Mouse (Mus musculus) CH12.LX (cell line): ENCODE results near the gene Spop. TPM values are rescaled to one million over a fixed set of nuclear protein-coding genes. Genes with fewer than 3 reads are reported as not detected.

Experiments
- DNase-seq: peaks from one replicate; pipeline ENCODE4 v3.0.0-alpha.2; 2013; ENCODE audit errors: extremely low read depth
- H3K27ac ChIP-seq: 2 replicates; pipeline ENCODE4 v1.5.1; 2012; ENCODE audit warnings: low read depth, mild to moderate bottlenecking, control low read depth, moderate library complexity; ENCODE audit not compliant: insufficient read depth
- H3K27me3 ChIP-seq: replicated peaks from 2 replicates; pipeline ENCODE3; 2012; ENCODE audit warnings: inconsistent platforms
- H3K36me3 ChIP-seq, 2 experiments: replicated peaks in 1 of 2; 2 replicates each; pipeline versions ENCODE3 to v1.6.1; 2012; ENCODE audit warnings: inconsistent platforms in 1 of 2, low read length in 1 of 2, mild to moderate bottlenecking in 1 of 2, mixed read lengths in 1 of 2, moderate library complexity in 1 of 2; ENCODE audit not compliant: control insufficient read depth in 1 of 2, insufficient read depth in 1 of 2
- H3K4me1 ChIP-seq, 2 experiments: 2 replicates each; pipeline ENCODE4 v1.6.1; 2012; ENCODE audit warnings: inconsistent platforms in 1 of 2, moderate library complexity in 1 of 2; ENCODE audit not compliant: insufficient read depth in 2 of 2, control insufficient read depth in 1 of 2
- H3K4me2 ChIP-seq: 2 replicates; pipeline ENCODE4 v1.6.1; 2012; ENCODE audit warnings: low read depth, mild to moderate bottlenecking, control low read depth; ENCODE audit not compliant: poor library complexity, insufficient read depth, severe bottlenecking
- H3K4me3 ChIP-seq, 3 experiments: fragments of 150-350 bp in 1 of 3; sonication (generic) in 1 of 3; replicated peaks in 1 of 3; 2 replicates each; pipeline versions ENCODE3 to v1.5.1; 2011 to 2012; ENCODE audit warnings: low read depth in 2 of 3, low read length in 2 of 3, mild to moderate bottlenecking in 2 of 3, moderate library complexity in 2 of 3, control low read depth in 1 of 3, improper control_type of control experiment in 1 of 3, inconsistent platforms in 1 of 3, mixed read lengths in 1 of 3; ENCODE audit not compliant: poor library complexity in 1 of 3
- H3K79me2 ChIP-seq: replicated peaks from 2 replicates; pipeline ENCODE4 v1.6.1; 2012; ENCODE audit warnings: mild to moderate bottlenecking, moderate library complexity; ENCODE audit not compliant: control insufficient read depth, poor library complexity, insufficient read depth, severe bottlenecking; ENCODE audit errors: extremely low read depth
- H3K9ac ChIP-seq: 2 replicates; pipeline ENCODE4 v1.6.1; 2012; ENCODE audit warnings: low read depth, mild to moderate bottlenecking, control low read depth, moderate library complexity; ENCODE audit not compliant: insufficient read depth
- H3K9me3 ChIP-seq: replicated peaks from 2 replicates; pipeline ENCODE3; 2012; ENCODE audit warnings: low read length, inconsistent platforms, mixed read lengths
- CTCF ChIP-seq, 2 experiments: IDR thresholded peaks in 1 of 2; conservative IDR thresholded peaks in 1 of 2; 2 replicates each; pipeline ENCODE4 v1.5.1; 2011 to 2012; ENCODE audit warnings: low read depth in 2 of 2, low read length in 2 of 2, improper control_type of control experiment in 1 of 2, inconsistent platforms in 1 of 2, mild to moderate bottlenecking in 1 of 2, moderate library complexity in 1 of 2
- ELF1 ChIP-seq: IDR thresholded peaks from 2 replicates; pipeline ENCODE4 v1.6.1; 2014; ENCODE audit warnings: low read depth, mild to moderate bottlenecking, inconsistent platforms, low read length, improper control_type of control experiment
- IRF4 ChIP-seq: IDR thresholded peaks from 2 replicates; pipeline ENCODE4 v1.6.1; 2014; ENCODE audit warnings: low read depth, mild to moderate bottlenecking, inconsistent platforms, low read length, improper control_type of control experiment
- JUN ChIP-seq: IDR thresholded peaks from 2 replicates; pipeline ENCODE4 v1.6.1; 2011; ENCODE audit warnings: low read depth, mild to moderate bottlenecking, low read length, improper control_type of control experiment, moderate library complexity; ENCODE audit not compliant: insufficient read depth
- JUND ChIP-seq: conservative IDR thresholded peaks from 2 replicates; pipeline ENCODE4 v1.6.1; 2011; ENCODE audit warnings: low read depth, low read length, improper control_type of control experiment
- MAFK ChIP-seq: IDR thresholded peaks from 2 replicates; pipeline ENCODE4 v1.6.1; 2011; ENCODE audit warnings: low read length, improper control_type of control experiment; ENCODE audit not compliant: insufficient replicate concordance
- MAX ChIP-seq: IDR thresholded peaks from 2 replicates; pipeline ENCODE4 v1.6.1; 2011; ENCODE audit warnings: low read length, improper control_type of control experiment
- MEF2A ChIP-seq: IDR thresholded peaks from 2 replicates; pipeline ENCODE4 v1.6.1; 2014; ENCODE audit warnings: low read depth, mild to moderate bottlenecking, inconsistent platforms, low read length, improper control_type of control experiment, borderline replicate concordance
- MXI1 ChIP-seq: IDR thresholded peaks from 2 replicates; pipeline ENCODE4 v1.6.1; 2011; ENCODE audit warnings: mild to moderate bottlenecking, low read depth, low read length, improper control_type of control experiment
- NRF1 ChIP-seq: IDR thresholded peaks from 2 replicates; pipeline ENCODE4 v1.6.1; 2014; ENCODE audit warnings: low read depth, mild to moderate bottlenecking, inconsistent platforms, low read length, improper control_type of control experiment, moderate library complexity
- PAX5 ChIP-seq: IDR thresholded peaks from 2 replicates; pipeline ENCODE4 v1.6.1; 2012; ENCODE audit warnings: low read length, inconsistent platforms, mixed read lengths
- POLR2A ChIP-seq: IDR thresholded peaks from 2 replicates; pipeline ENCODE4 v1.6.1; 2011; ENCODE audit warnings: low read depth, mild to moderate bottlenecking, improper control_type of control experiment, low read length
- POLR2AphosphoS2 ChIP-seq: IDR thresholded peaks from 2 replicates; pipeline ENCODE4 v1.6.1; 2011; ENCODE audit warnings: low read depth, low read length, improper control_type of control experiment
- RAD21 ChIP-seq: IDR thresholded peaks from 2 replicates; pipeline ENCODE4 v1.6.1; 2011; ENCODE audit warnings: low read depth, mild to moderate bottlenecking, low read length, improper control_type of control experiment, moderate library complexity
- TBP ChIP-seq: conservative IDR thresholded peaks from 2 replicates; pipeline ENCODE4 v1.6.1; 2011; ENCODE audit warnings: low read depth, low read length, improper control_type of control experiment
- TCF12 ChIP-seq: IDR thresholded peaks from 2 replicates; pipeline ENCODE4 v1.6.1; 2014; ENCODE audit warnings: low read depth, mild to moderate bottlenecking, inconsistent platforms, low read length, improper control_type of control experiment
- USF2 ChIP-seq: conservative IDR thresholded peaks from 2 replicates; pipeline ENCODE4 v1.6.1; 2011; ENCODE audit warnings: low read depth, low read length, improper control_type of control experiment
- ZKSCAN1 ChIP-seq: IDR thresholded peaks from 2 replicates; pipeline ENCODE4 v1.6.1; 2012; ENCODE audit warnings: low read depth, inconsistent platforms, low read length, improper control_type of control experiment, borderline replicate concordance
- ZMIZ1 ChIP-seq: IDR thresholded peaks from 2 replicates; pipeline ENCODE4 v1.6.1; 2012; ENCODE audit warnings: low read depth, mild to moderate bottlenecking, inconsistent platforms, low read length, improper control_type of control experiment
- dilution Hi-C: fragments of 300-500 bp; cut with MboI; formaldehyde crosslinking; loops from 2 replicates; pipeline ENCODE4 v1.14.3; 2020; ENCODE audit warnings: low sequenced_read_pairs; ENCODE audit not compliant: extremely low pct_unique_long_range_greater_than_20kb, extremely low pct_ligation_motif_present
- in situ Hi-C: fragments of 300-500 bp; cut with MboI; formaldehyde crosslinking; loops from 3 replicates; pipeline ENCODE4 v1.14.3; 2019; ENCODE audit warnings: low sequenced_read_pairs, low pct_ligation_motif_present, low pct_unique_long_range_greater_than_20kb, mixed read lengths
- polyA plus RNA-seq: library from polyadenylated mRNA; unstranded; fragments of >175 nt; gene quantifications from 2 replicates; pipeline ENCODE4 v1.2.1, GENCODE M21; 2012; ENCODE audit warnings: low read depth; ENCODE audit not compliant: insufficient read length
- total RNA-seq, 2 experiments: library from RNA; depleted of rRNA; stranded (reverse); fragments of 300-350 nt in 1 of 2; fragments of >200 nt in 1 of 2; gene quantifications; 2 replicates each; pipeline ENCODE4 v1.2.3; 2012 to 2014

Spop gene
- total and polyA plus RNA-seq, 3 experiments, result 42.7 to 103 (median 51.9) TPM

- Histone ChIP-seq H3K4me1 (no peaks in the 10 kb centered on the region; a peak in 1 of 4 replicates), H3K9ac (no peak overlapping the region), H3K79me2 (no peaks in the 10 kb centered on the region), H3K4me2 (no peak overlapping the region), H3K4me3 (no peak overlapping the region), H3K9me3 (no peaks in the 10 kb centered on the region), H3K36me3 (peaks cover 44 to 63% of the 10 kb centered on the region in 2 experiments), H3K27me3 (no peaks in the 10 kb centered on the region), H3K27ac (no peak overlapping the region)
- no peak for TF ChIP-seq ELF1
- in situ Hi-C loops, result loop anchor here (25.0 kb wide), 1 partner anchor 270 kb away; the partner anchor contains the start of gene Phb
- DNase-seq, result no peak
- dilution Hi-C loops, result no loop called here
These were observed 21.6 kb upstream of the Spop start for GRCm38 (mm10) chr11:95392223-95392667.

GRCm38 (mm10) chr11:95392708-95393499 is 21.0 kb upstream of the Spop start:
- Histone ChIP-seq H3K4me3 (no peak overlapping the region), H3K4me1 (no peaks in the 10 kb centered on the region; a peak in 1 of 4 replicates), H3K27ac (no peak overlapping the region), H3K27me3 (no peaks in the 10 kb centered on the region), H3K36me3 (peaks cover 37 to 57% of the 10 kb centered on the region in 2 experiments), H3K4me2 (no peak overlapping the region), H3K9ac (no peak overlapping the region), H3K9me3 (no peaks in the 10 kb centered on the region), H3K79me2 (no peaks in the 10 kb centered on the region)
- in situ Hi-C loops, result loop anchor here (25.0 kb wide), 1 partner anchor 269 kb away; the partner anchor contains the start of gene Phb
- no peak for DNase-seq
- dilution Hi-C loops, result no loop called here
- TF ChIP-seq RAD21, result no peak
- TF ChIP-seq MAX, result no peak
- TF ChIP-seq TCF12, result no peak
- TF ChIP-seq PAX5, result no peak

GRCm38 (mm10) chr11:95393500-95393816 is 20.4 kb upstream of the Spop start:
- Histone ChIP-seq H3K9ac (no peak overlapping the region), H3K27ac (no peak overlapping the region), H3K36me3 (peaks cover 32 to 51% of the 10 kb centered on the region in 2 experiments), H3K4me3 (no peak overlapping the region), H3K4me1 (no peaks in the 10 kb centered on the region; a peak in 1 of 4 replicates), H3K27me3 (no peaks in the 10 kb centered on the region), H3K79me2 (no peaks in the 10 kb centered on the region), H3K4me2 (no peak overlapping the region), H3K9me3 (no peaks in the 10 kb centered on the region)
- in situ Hi-C loops, result loop anchor here (25.0 kb wide), 1 partner anchor 269 kb away; the partner anchor contains the start of gene Phb
- DNase-seq, result no peak
- dilution Hi-C loops, result no loop called here
- TF ChIP-seq USF2, result no peak
- no peak for TF ChIP-seq IRF4
- TF ChIP-seq MAFK, result no peak
- no peak for TF ChIP-seq MEF2A
- no peak for TF ChIP-seq CTCF (conservative IDR thresholded peaks at IDR 0.05 in 1 of 2, IDR thresholded peaks at IDR 0.05 in 1 of 2; ENCODE audit: low read depth in 2 of 2, low read length in 2 of 2)
- no peak for TF ChIP-seq ZMIZ1
- TF ChIP-seq JUND, result no peak
- no peak for TF ChIP-seq POLR2AphosphoS2
- no peak for TF ChIP-seq ZKSCAN1
- no peak for TF ChIP-seq TCF12
- no peak for TF ChIP-seq MXI1
- TF ChIP-seq POLR2A, result no peak
- no peak for TF ChIP-seq NRF1
- TF ChIP-seq TBP, result no peak
- TF ChIP-seq JUN, result no peak
